In genomic region chr9:64771236-64771635, GRCm38 (mm10) we compare ENCODE assay signal across 8 mouse cellular contexts. TPM values are rescaled to one million over a fixed set of nuclear protein-coding genes. Genes with fewer than 3 reads are reported as not detected.
DNase-seq lines count a peak whose midpoint lies in the region; ATAC-seq lines count a peak whose summit lies in the region.

No protein-coding gene starts in this region.

- H3K27me3 ChIP-seq in hindbrain, embryonic 16.5 days (replicated peaks; ENCODE audit: control insufficient read depth, insufficient read depth, low read length): no peaks in the 10 kb centered on the region
- H3K27me3 ChIP-seq in forebrain, embryonic 15.5 days: no peaks in the 10 kb centered on the region

- H3K9ac ChIP-seq in hindbrain, embryonic 16.5 days (ENCODE audit: low read depth, low read length): no peak overlapping the region; the same call in 1 of the 2 replicates
- H3K9ac ChIP-seq in forebrain, embryonic 15.5 days (replicated peaks): no peak overlapping the region

- H3K4me1 ChIP-seq in hindbrain, embryonic 16.5 days (ENCODE audit: control insufficient read depth, insufficient read depth, low read depth, low read length): peaks cover 9% of the 10 kb centered on the region
- H3K4me1 ChIP-seq in forebrain, embryonic 15.5 days: peaks cover 10% of the 10 kb centered on the region; the same call in 1 of the 2 replicates

- no peaks in the 10 kb centered on the region for H3K36me3 ChIP-seq in hindbrain, embryonic 16.5 days (ENCODE audit: control insufficient read depth, insufficient read depth, low read length)
- no peaks in the 10 kb centered on the region for H3K36me3 ChIP-seq in forebrain, embryonic 15.5 days

- no peak overlapping the region for H3K27ac ChIP-seq in hindbrain, embryonic 16.5 days (ENCODE audit: low read depth, low read length)
- no peak overlapping the region for H3K27ac ChIP-seq in forebrain, embryonic 15.5 days (replicated peaks)

- ATAC-seq in frontal cortex, adult (ENCODE audit: low TSS enrichment): peak; percentile 38; the same call in 1 of the 2 replicates
- peak; percentile 67; the same call in 1 of the 2 replicates for ATAC-seq in hindbrain, embryonic 16.5 days
- ATAC-seq in forebrain, embryonic 15.5 days (replicated peaks): no peak

- no peak overlapping the region for H3K4me3 ChIP-seq in hindbrain, embryonic 16.5 days (ENCODE audit: low read length)
- no peak overlapping the region for H3K4me3 ChIP-seq in forebrain, embryonic 15.5 days

- H3K9me3 ChIP-seq in hindbrain, embryonic 16.5 days (ENCODE audit: control insufficient read depth, low read length): no peaks in the 10 kb centered on the region
- no peaks in the 10 kb centered on the region for H3K9me3 ChIP-seq in forebrain, embryonic 15.5 days

- peak; percentile 42 to 78 for DNase-seq in heart, adult 18-20 months
- DNase-seq in heart, adult 8-10 months (ENCODE audit: low spot score): no peak
- DNase-seq in MN1 (ENCODE audit: low spot score): peak; percentile 59
- DNase-seq in lung, postnatal 4 days: peak; percentile 53 to 76
- DNase-seq in urinary bladder, postnatal 14 days (ENCODE audit: low spot score): no peak

- WGBS in hindbrain, embryonic 16.5 days: 35% methylated on average over 5 of the region's 5 CpGs
- WGBS in forebrain, embryonic 15.5 days: 49% methylated on average over 5 of the region's 5 CpGs

- H3K4me2 ChIP-seq in hindbrain, embryonic 16.5 days (ENCODE audit: low read length): no peak overlapping the region
- no peak overlapping the region for H3K4me2 ChIP-seq in forebrain, embryonic 15.5 days (replicated peaks)

RNA-seq across cellular contexts. Expression of gene Rab11a, which starts 33.7 kb away (rescaled TPM):
- 100 to 1,000 TPM; 176 to 180 TPM for total RNA-seq in heart, adult 18-20 months (2021)
- 100 to 1,000 TPM; 150 to 183 (median 162) TPM for total RNA-seq in heart, adult 8-10 months (2022)
- 441 and 466 TPM in 2 replicates for polyA plus RNA-seq in hindbrain, embryonic 16.5 days (2015; fragmentation: Nextera tagmentation; extraction: Ambion mirVana)
- 349 and 383 TPM in 2 replicates for polyA plus RNA-seq in forebrain, embryonic 15.5 days (2015; fragmentation: Nextera tagmentation; extraction: Ambion mirVana)

RNA-seq across cellular contexts. Expression of gene Dennd4a, which starts 39.9 kb away (rescaled TPM):
- 1 to 10 TPM; 5.7 to 7.9 TPM for total RNA-seq in heart, adult 18-20 months (2021)
- 1 to 10 TPM; 5.7 to 8.5 (median 6.3) TPM for total RNA-seq in heart, adult 8-10 months (2022)
- polyA plus RNA-seq in hindbrain, embryonic 16.5 days (2015; fragmentation: Nextera tagmentation; extraction: Ambion mirVana): 9.2 and 9.3 TPM in 2 replicates
- 9.4 and 9.6 TPM in 2 replicates for polyA plus RNA-seq in forebrain, embryonic 15.5 days (2015; fragmentation: Nextera tagmentation; extraction: Ambion mirVana)

Comparison
In these comparisons a context has a peak if more than half of its experiments do, and no peak if none do; other contexts are left out.
1. DNase-seq: peak in heart, adult 18-20 months (2 of 2), MN1 (single experiment) and lung, postnatal 4 days (2 of 2); none in heart, adult 8-10 months (single experiment) and urinary bladder, postnatal 14 days (single experiment).